Mouse (Mus musculus) liver, embryonic 11.5 days (tissue): Measurements from ENCODE around the gene Barhl2. TPM values are rescaled to one million over a fixed set of nuclear protein-coding genes. Genes with fewer than 3 reads are reported as not detected.

ENCODE experiments used
- ATAC-seq: fragments of 200-750 bp; cut with Nextera tagmentation; replicated peaks from 2 replicates; pipeline ENCODE4 v1.8.0; 2017; ENCODE audit warnings: moderate number of reproducible peaks, mild to moderate bottlenecking, moderate TSS enrichment, moderate library complexity; ENCODE audit not compliant: low FRiP score
- DNase-seq: peaks from one replicate; pipeline ENCODE4 v3.0.0-alpha.2; 2017; ENCODE audit warnings: low spot score
- H3K27ac ChIP-seq: fragments of 300-500 bp; sonication (generic); 2 replicates; pipeline ENCODE4 v1.5.1; 2014; ENCODE audit warnings: mild to moderate bottlenecking, low read depth, low read length, control low read depth
- H3K27me3 ChIP-seq: fragments of 300-500 bp; sonication (generic); replicated peaks from 2 replicates; pipeline ENCODE4 v1.6.1; 2014; ENCODE audit warnings: low read length, mixed read lengths; ENCODE audit not compliant: control insufficient read depth, insufficient read depth
- H3K36me3 ChIP-seq: fragments of 300-500 bp; sonication (generic); 2 replicates; pipeline ENCODE4 v1.6.1; 2014; ENCODE audit warnings: mild to moderate bottlenecking, low read length, moderate library complexity, mixed read lengths; ENCODE audit not compliant: control insufficient read depth, insufficient read depth
- H3K4me1 ChIP-seq: fragments of 300-500 bp; sonication (generic); replicated peaks from 2 replicates; pipeline ENCODE4 v1.6.1; 2014; ENCODE audit warnings: low read length, mixed read lengths; ENCODE audit not compliant: control insufficient read depth, insufficient read depth
- H3K4me2 ChIP-seq: fragments of 300-500 bp; sonication (generic); 2 replicates; pipeline ENCODE4 v1.6.1; 2014; ENCODE audit warnings: mild to moderate bottlenecking, control low read depth, moderate library complexity
- H3K4me3 ChIP-seq: fragments of 300-500 bp; sonication (generic); 2 replicates; pipeline ENCODE4 v1.5.1; 2014; ENCODE audit warnings: low read depth, low read length, control low read depth
- H3K9ac ChIP-seq: fragments of 300-500 bp; sonication (generic); 2 replicates; pipeline ENCODE4 v1.6.1; 2014; ENCODE audit warnings: low read depth, low read length, control low read depth
- H3K9me3 ChIP-seq: fragments of 300-500 bp; sonication (generic); 2 replicates; pipeline ENCODE4 v1.6.1; 2016; ENCODE audit warnings: low read length, inconsistent platforms, mixed read lengths; ENCODE audit not compliant: control insufficient read depth
- WGBS: fragments of 180-500 bp; shearing (Covaris S2); extraction: QIAGEN DNeasy Blood & Tissue Kit; methylation state at CpG from one replicate; pipeline ENCODE4 v1.1.7; 2014; 5-methylcytosine and 5-hydroxymethylcytosine counted together
- polyA plus RNA-seq: library from polyadenylated mRNA; unstranded; fragments of >200 nt; fragmentation: Nextera tagmentation; extraction: Ambion mirVana; gene quantifications from 2 replicates; pipeline ENCODE4 v1.2.1, GENCODE M21; 2014

Gene Barhl2
- polyA plus RNA-seq, 1 experiment from 2014 or later, result not detected

- WGBS, result 2% methylated on average over 32 of the region's 32 CpGs
- Histone ChIP-seq H3K4me3 (no peak overlapping the region), H3K27me3 (peaks cover 93% of the 10 kb centered on the region), H3K27ac (no peak overlapping the region), H3K36me3 (no peaks in the 10 kb centered on the region), H3K9ac (no peak overlapping the region), H3K9me3 (no peaks in the 10 kb centered on the region), H3K4me2 (no peak overlapping the region), H3K4me1 (no peaks in the 10 kb centered on the region)
- no peak for DNase-seq
- no peak for ATAC-seq
These were observed 6.1 kb downstream of the Barhl2 start for GRCm38 (mm10) chr5:106451681-106452440.

GRCm38 (mm10) chr5:106450426-106451160, 7.4 kb downstream of the Barhl2 start:
- ATAC-seq (no peak), DNase-seq (no peak)
- peaks cover 94% of the 10 kb centered on the region for H3K27me3 ChIP-seq
- H3K9me3 ChIP-seq, result no peaks in the 10 kb centered on the region
- H3K27ac ChIP-seq, result no peak overlapping the region
- no peak overlapping the region for H3K4me3 ChIP-seq
- no peaks in the 10 kb centered on the region for H3K36me3 ChIP-seq
- WGBS, result 15% methylated on average over 5 of the region's 5 CpGs
- no peak overlapping the region for H3K9ac ChIP-seq
- H3K4me2 ChIP-seq, result no peak overlapping the region
- H3K4me1 ChIP-seq, result no peaks in the 10 kb centered on the region

GRCm38 (mm10) chr5:106449720-106450425, 8.1 kb downstream of the Barhl2 start:
- Histone ChIP-seq H3K4me2 (no peak overlapping the region), H3K27ac (no peak overlapping the region), H3K27me3 (peaks cover 93% of the 10 kb centered on the region), H3K36me3 (no peaks in the 10 kb centered on the region), H3K9me3 (no peaks in the 10 kb centered on the region), H3K4me3 (no peak overlapping the region), H3K4me1 (no peaks in the 10 kb centered on the region), H3K9ac (no peak overlapping the region)
- DNase-seq, result no peak
- ATAC-seq, result no peak
- WGBS, result 19% methylated on average over 4 of the region's 4 CpGs

- Histone ChIP-seq H3K4me2 (no peak overlapping the region), H3K9me3 (no peaks in the 10 kb centered on the region), H3K9ac (no peak overlapping the region), H3K27ac (no peak overlapping the region), H3K4me1 (no peaks in the 10 kb centered on the region), H3K4me3 (no peak overlapping the region), H3K36me3 (no peaks in the 10 kb centered on the region), H3K27me3 (peaks cover 88% of the 10 kb centered on the region)
- ATAC-seq, result no peak
- DNase-seq, result no peak
- 2% methylated on average over 6 of the region's 6 CpGs for WGBS
These were observed 9.2 kb downstream of the Barhl2 start for GRCm38 (mm10) chr5:106448798-106449125.

- WGBS, result 8% methylated on average over 50 of the region's 50 CpGs
- ATAC-seq (no peak), DNase-seq (no peak)
- H3K4me3 ChIP-seq, result no peak overlapping the region
- no peaks in the 10 kb centered on the region for H3K9me3 ChIP-seq
- no peaks in the 10 kb centered on the region for H3K4me1 ChIP-seq
- peaks cover 84% of the 10 kb centered on the region for H3K27me3 ChIP-seq
- H3K4me2 ChIP-seq, result no peak overlapping the region
- no peak overlapping the region for H3K9ac ChIP-seq
- H3K36me3 ChIP-seq, result no peaks in the 10 kb centered on the region
- no peak overlapping the region for H3K27ac ChIP-seq
These were observed 9.8 kb downstream of the Barhl2 start for GRCm38 (mm10) chr5:106447951-106448797.

DNA sequence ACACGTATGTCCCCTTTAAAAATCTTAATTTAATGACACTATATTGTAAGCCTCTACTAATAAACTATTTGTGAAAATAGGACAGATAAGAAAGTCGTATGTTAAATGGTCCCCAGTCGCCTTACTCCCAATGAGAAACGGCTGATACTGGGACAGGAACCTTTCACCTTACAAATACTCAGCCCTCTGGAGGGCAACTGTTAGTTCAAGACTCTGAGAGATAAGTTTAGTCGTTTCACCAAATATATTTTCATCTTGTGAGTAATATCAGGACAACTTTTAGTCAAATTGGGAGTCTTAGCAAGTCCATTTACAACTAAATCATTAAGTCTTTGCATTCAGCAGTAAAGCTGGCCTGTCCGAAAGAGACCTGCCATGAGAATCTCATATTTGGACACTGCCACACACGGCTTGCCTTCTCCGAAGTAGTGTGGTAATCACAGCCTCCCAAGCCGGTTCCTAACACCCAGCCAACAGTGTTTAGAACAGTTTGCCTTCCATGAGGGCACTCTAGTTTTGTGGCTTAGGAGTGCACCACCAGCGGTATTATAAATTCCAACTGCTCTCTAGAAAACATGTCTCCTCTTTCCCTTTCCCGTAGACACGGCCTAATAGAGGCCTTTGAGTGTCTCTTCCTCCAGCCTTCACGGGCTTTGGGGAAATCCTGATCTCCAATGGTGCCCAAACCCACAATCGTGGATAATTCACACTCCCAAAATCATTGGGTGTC, 10.7 kb downstream of the Barhl2 start:
- Histone ChIP-seq H3K4me3 (no peak overlapping the region), H3K4me1 (no peaks in the 10 kb centered on the region), H3K9me3 (no peaks in the 10 kb centered on the region), H3K36me3 (no peaks in the 10 kb centered on the region), H3K27me3 (peaks cover 79% of the 10 kb centered on the region), H3K27ac (no peak overlapping the region), H3K9ac (no peak overlapping the region), H3K4me2 (no peak overlapping the region)
- ATAC-seq, result no peak
- 43% methylated on average over 14 of the region's 14 CpGs for WGBS
- DNase-seq, result no peak

- 5% methylated on average over 8 of the region's 8 CpGs for WGBS
- no peak overlapping the region for H3K4me2 ChIP-seq
- no peak overlapping the region for H3K27ac ChIP-seq
- H3K9ac ChIP-seq, result no peak overlapping the region
- H3K4me3 ChIP-seq, result no peak overlapping the region
- H3K27me3 ChIP-seq, result peaks cover 72% of the 10 kb centered on the region
- no peaks in the 10 kb centered on the region for H3K36me3 ChIP-seq
- H3K4me1 ChIP-seq, result no peaks in the 10 kb centered on the region
- H3K9me3 ChIP-seq, result no peaks in the 10 kb centered on the region
- ATAC-seq, result no peak
- no peak for DNase-seq
These were observed 11.4 kb downstream of the Barhl2 start for GRCm38 (mm10) chr5:106446593-106446992.

DNA sequence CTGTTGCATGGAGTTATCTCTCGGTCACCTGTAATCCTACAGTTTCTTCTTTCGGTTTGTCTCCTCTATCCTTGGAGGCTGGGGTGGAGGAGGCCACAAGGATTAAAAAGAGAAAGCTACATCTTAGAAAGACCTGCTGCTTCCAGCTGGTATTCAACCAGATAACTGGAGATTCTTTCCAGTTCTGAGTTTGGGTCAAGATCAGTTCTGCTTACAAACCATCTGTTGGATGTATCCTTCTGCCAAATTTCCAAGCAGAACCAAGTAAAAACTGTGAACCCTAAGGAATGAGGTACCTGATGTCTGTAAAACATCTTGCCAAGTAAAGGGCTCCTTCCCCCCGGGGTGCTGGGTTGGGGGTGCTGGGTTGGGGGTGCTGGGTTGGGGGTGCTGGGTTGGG, 12.3 kb downstream of the Barhl2 start:
- H3K4me2 ChIP-seq, result no peak overlapping the region
- no peak for ATAC-seq
- no peaks in the 10 kb centered on the region for H3K9me3 ChIP-seq
- no peaks in the 10 kb centered on the region for H3K4me1 ChIP-seq
- H3K4me3 ChIP-seq, result no peak overlapping the region
- 72% methylated on average over 3 of the region's 3 CpGs for WGBS
- no peak overlapping the region for H3K9ac ChIP-seq
- no peak for DNase-seq
- peaks cover 63% of the 10 kb centered on the region for H3K27me3 ChIP-seq
- no peak overlapping the region for H3K27ac ChIP-seq
- H3K36me3 ChIP-seq, result no peaks in the 10 kb centered on the region
